Mouse (Mus musculus): ENCODE data around the gene Rhbdd2.

- TF ChIP-seq ZC3H11A (IDR thresholded peaks at IDR 0.05; ENCODE audit: borderline replicate concordance, low read depth, low read length) = no peak
- no peak for TF ChIP-seq ZNF384 (IDR thresholded peaks at IDR 0.05; ENCODE audit: low read depth, low read length)
- TF ChIP-seq CHD2 (IDR thresholded peaks at IDR 0.05; ENCODE audit: low read depth, low read length) = 0 out of 2 replicates have a peak, but pooled peaks have one; percentile 47
- TF ChIP-seq HCFC1 (IDR thresholded peaks at IDR 0.05; ENCODE audit: borderline replicate concordance, insufficient read depth, low read length) = no peak
- peak; percentile 95 for TF ChIP-seq MAFK (IDR thresholded peaks at IDR 0.05; ENCODE audit: insufficient read depth, low read depth, low read length)
Observed at GRCm38 (mm10) chr5:135643552-135643842, 11.1 kb downstream of the Rhbdd2 start.

Measured in ES-E14 (cell line).